Mouse (Mus musculus) C2C12 (cell line): ENCODE measurements around the gene Zfp457.

Source experiments
- CTCF ChIP-seq: IDR thresholded peaks from one replicate; pipeline ENCODE4 v1.5.1; 2011; ENCODE audit not compliant: control insufficient read depth, insufficient read depth, insufficient read length
- MAX ChIP-seq: IDR thresholded peaks from one replicate; pipeline ENCODE4 v1.6.1; 2011; ENCODE audit warnings: mild to moderate bottlenecking, control low read depth
- USF1 ChIP-seq: IDR thresholded peaks from one replicate; pipeline ENCODE4 v1.6.1; 2011; ENCODE audit warnings: low read depth, mild to moderate bottlenecking, control low read depth, moderate library complexity

DNA sequence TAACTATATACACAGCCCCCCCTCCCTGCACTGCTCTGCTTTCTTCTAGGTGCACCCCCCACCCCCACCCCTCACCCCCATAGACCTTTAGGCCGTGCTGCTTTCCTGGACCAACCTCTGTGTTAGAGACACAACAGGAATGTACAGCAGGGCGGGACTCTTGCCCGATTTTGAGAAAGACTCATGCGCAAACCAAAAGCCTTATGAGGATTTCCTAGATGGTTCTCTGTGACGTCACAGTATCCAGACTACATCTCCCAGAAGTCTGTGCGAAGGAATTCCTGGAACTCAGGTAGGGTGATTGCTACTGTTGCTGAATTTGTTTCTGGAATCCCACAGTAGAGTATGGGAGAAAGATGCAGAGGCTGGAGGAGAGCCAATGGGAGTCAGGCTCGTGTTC is 28.0 kb downstream of the Zfp457 start, which contains the start of gene Zfp458:
- TF ChIP-seq CTCF, result no peak
- TF ChIP-seq MAX, result no peak
- TF ChIP-seq USF1, result no peak
